Mouse (Mus musculus): ENCODE measurements around the gene Ltbp4. TPM values are rescaled to one million over a fixed set of nuclear protein-coding genes. Genes with fewer than 3 reads are reported as not detected.

Ltbp4 gene
- polyA plus RNA-seq (2014; fragmentation: Nextera tagmentation; extraction: Ambion mirVana) = 10.8 and 14.0 TPM in 2 replicates

DNA sequence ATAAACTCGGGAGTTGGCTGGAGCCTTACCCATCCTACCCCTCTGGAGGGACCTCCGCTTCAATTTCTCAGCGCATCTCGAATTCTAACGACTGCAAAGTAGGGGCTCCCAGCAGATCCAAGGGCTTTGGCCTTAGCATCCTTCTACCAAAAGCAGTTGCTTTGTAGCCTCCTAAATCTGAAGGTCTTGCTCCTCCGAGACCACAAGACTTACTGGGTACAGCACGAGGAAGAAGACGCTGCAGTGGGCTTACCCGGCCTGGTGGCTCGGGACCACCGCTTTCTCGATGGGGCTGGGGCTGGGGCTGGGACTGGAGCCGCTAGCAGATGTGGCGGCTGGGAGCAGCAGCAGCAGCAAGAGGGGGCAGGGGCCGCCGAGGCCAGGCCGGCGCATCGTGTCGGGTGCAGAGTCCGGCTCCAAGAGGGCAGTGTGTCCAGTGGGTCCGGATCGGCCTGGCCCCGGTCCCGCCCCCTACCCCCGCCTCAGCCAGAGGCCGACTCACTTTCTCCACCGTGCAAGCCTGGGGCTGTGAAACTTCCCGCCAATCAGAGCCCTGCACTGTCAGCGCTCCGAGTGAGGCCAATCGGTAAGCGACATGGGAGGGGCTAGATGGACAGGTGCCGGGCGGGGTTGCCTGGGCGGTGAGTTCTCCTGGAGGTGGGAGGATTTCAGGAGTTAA, at the start of gene Ltbp4:
Ltbp4 (minus strand) TSS at position 518 of the 679 bp plus-strand sequence.
- under 1% methylated on average over 36 of the region's 36 CpGs for WGBS
- Histone ChIP-seq H3K27ac (replicated peaks; ENCODE audit: low read depth, low read length) (no peak within 1 kb of the TSS; the same call in 1 of the 2 replicates), H3K27me3 (ENCODE audit: control insufficient read depth, insufficient read depth, low read length) (peaks cover 38% of the 10 kb centered on the region), H3K9ac (ENCODE audit: low read length) (peak within 1 kb of the TSS; percentile 63), H3K4me3 (ENCODE audit: low read depth, low read length) (peak within 1 kb of the TSS; percentile 48), H3K4me2 (ENCODE audit: low read depth, severe bottlenecking) (peak within 1 kb of the TSS; percentile 82), H3K9me3 (ENCODE audit: control insufficient read depth, low read length) (no peaks in the 10 kb centered on the region), H3K4me1 (ENCODE audit: control insufficient read depth, insufficient read depth, low read length) (peaks cover 16% of the 10 kb centered on the region), H3K36me3 (ENCODE audit: control insufficient read depth, insufficient read depth, low read length) (no peaks in the 10 kb centered on the region)
- DNase-seq (ENCODE audit: low spot score) = peak; percentile 84
- peak; percentile 71 for ATAC-seq (ENCODE audit: insufficient number of reproducible peaks, low FRiP score, low TSS enrichment, low read depth)

- H3K27ac ChIP-seq (replicated peaks; ENCODE audit: low read depth, low read length) = no peak overlapping the region
- DNase-seq (ENCODE audit: low spot score) (peak; percentile 76), ATAC-seq (ENCODE audit: insufficient number of reproducible peaks, low FRiP score, low TSS enrichment, low read depth) (no peak)
- H3K27me3 ChIP-seq (ENCODE audit: control insufficient read depth, insufficient read depth, low read length) = no peaks in the 10 kb centered on the region
- H3K4me1 ChIP-seq (ENCODE audit: control insufficient read depth, insufficient read depth, low read length) = no peaks in the 10 kb centered on the region
- no peaks in the 10 kb centered on the region for H3K36me3 ChIP-seq (ENCODE audit: control insufficient read depth, insufficient read depth, low read length)
- H3K4me3 ChIP-seq (ENCODE audit: low read depth, low read length) = no peak overlapping the region
- H3K9me3 ChIP-seq (ENCODE audit: control insufficient read depth, low read length) = no peaks in the 10 kb centered on the region
- H3K9ac ChIP-seq (ENCODE audit: low read length) = no peak overlapping the region
- no peak overlapping the region for H3K4me2 ChIP-seq (ENCODE audit: low read depth, severe bottlenecking)
- 38% methylated on average over 4 of the region's 4 CpGs for WGBS
Observed at GRCm38 (mm10) chr7:27384731-27385130, 47.2 kb upstream of the Ltbp4 start.

GRCm38 (mm10) chr7:27384134-27384533, 46.6 kb upstream of the Ltbp4 start:
- no peaks in the 10 kb centered on the region for H3K27me3 ChIP-seq (ENCODE audit: control insufficient read depth, insufficient read depth, low read length)
- H3K9ac ChIP-seq (ENCODE audit: low read length) = no peak overlapping the region
- no peak overlapping the region for H3K27ac ChIP-seq (replicated peaks; ENCODE audit: low read depth, low read length)
- no peak overlapping the region for H3K4me3 ChIP-seq (ENCODE audit: low read depth, low read length)
- ATAC-seq (ENCODE audit: insufficient number of reproducible peaks, low FRiP score, low TSS enrichment, low read depth) (no peak), DNase-seq (ENCODE audit: low spot score) (no peak)
- no peaks in the 10 kb centered on the region for H3K4me1 ChIP-seq (ENCODE audit: control insufficient read depth, insufficient read depth, low read length)
- WGBS = 78% methylated on average over 5 of the region's 5 CpGs
- no peak overlapping the region for H3K4me2 ChIP-seq (ENCODE audit: low read depth, severe bottlenecking)
- H3K9me3 ChIP-seq (ENCODE audit: control insufficient read depth, low read length) = no peaks in the 10 kb centered on the region
- H3K36me3 ChIP-seq (ENCODE audit: control insufficient read depth, insufficient read depth, low read length) = no peaks in the 10 kb centered on the region

GRCm38 (mm10) chr7:27383233-27383632, 45.7 kb upstream of the Ltbp4 start:
- Histone ChIP-seq H3K4me2 (ENCODE audit: low read depth, severe bottlenecking) (no peak overlapping the region), H3K9me3 (ENCODE audit: control insufficient read depth, low read length) (no peaks in the 10 kb centered on the region), H3K27me3 (ENCODE audit: control insufficient read depth, insufficient read depth, low read length) (no peaks in the 10 kb centered on the region), H3K4me1 (ENCODE audit: control insufficient read depth, insufficient read depth, low read length) (no peaks in the 10 kb centered on the region), H3K36me3 (ENCODE audit: control insufficient read depth, insufficient read depth, low read length) (no peaks in the 10 kb centered on the region), H3K27ac (replicated peaks; ENCODE audit: low read depth, low read length) (no peak overlapping the region), H3K4me3 (ENCODE audit: low read depth, low read length) (no peak overlapping the region), H3K9ac (ENCODE audit: low read length) (no peak overlapping the region)
- 86% methylated on average over 1 of the region's 1 CpGs for WGBS
- ATAC-seq (ENCODE audit: insufficient number of reproducible peaks, low FRiP score, low TSS enrichment, low read depth) (no peak), DNase-seq (ENCODE audit: low spot score) (no peak)

DNA sequence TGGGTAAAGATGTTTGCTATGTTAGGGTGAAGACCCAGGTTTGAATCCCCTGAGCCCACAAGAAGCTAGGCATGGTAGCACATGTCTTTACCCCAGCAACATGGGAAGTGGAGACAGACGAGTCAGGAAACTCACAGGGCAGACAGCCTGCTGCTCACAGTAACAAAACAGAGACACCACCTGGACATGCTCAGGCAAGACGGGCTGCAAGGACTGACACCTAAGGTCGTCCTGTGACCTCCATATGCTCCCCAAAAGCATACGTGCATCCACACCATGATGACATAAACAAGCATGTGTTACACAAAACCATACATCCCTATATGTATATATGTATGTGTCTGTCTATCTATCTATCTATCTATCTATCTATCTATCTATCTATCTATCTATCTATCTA, 44.1 kb upstream of the Ltbp4 start:
- Histone ChIP-seq H3K9me3 (ENCODE audit: control insufficient read depth, low read length) (no peaks in the 10 kb centered on the region), H3K27ac (replicated peaks; ENCODE audit: low read depth, low read length) (no peak overlapping the region), H3K4me2 (ENCODE audit: low read depth, severe bottlenecking) (no peak overlapping the region), H3K9ac (ENCODE audit: low read length) (no peak overlapping the region), H3K4me1 (ENCODE audit: control insufficient read depth, insufficient read depth, low read length) (no peaks in the 10 kb centered on the region), H3K4me3 (ENCODE audit: low read depth, low read length) (no peak overlapping the region), H3K27me3 (ENCODE audit: control insufficient read depth, insufficient read depth, low read length) (peaks cover 3% of the 10 kb centered on the region; the same call in 1 of the 2 replicates), H3K36me3 (ENCODE audit: control insufficient read depth, insufficient read depth, low read length) (no peaks in the 10 kb centered on the region)
- WGBS = 52% methylated on average over 4 of the region's 4 CpGs
- DNase-seq (ENCODE audit: low spot score) (no peak), ATAC-seq (ENCODE audit: insufficient number of reproducible peaks, low FRiP score, low TSS enrichment, low read depth) (no peak)

- H3K4me3 ChIP-seq (ENCODE audit: low read depth, low read length) = no peak overlapping the region
- no peak overlapping the region for H3K9ac ChIP-seq (ENCODE audit: low read length)
- ATAC-seq (ENCODE audit: insufficient number of reproducible peaks, low FRiP score, low TSS enrichment, low read depth) = no peak
- peaks cover 8% of the 10 kb centered on the region for H3K27me3 ChIP-seq (ENCODE audit: control insufficient read depth, insufficient read depth, low read length)
- no peak overlapping the region for H3K4me2 ChIP-seq (ENCODE audit: low read depth, severe bottlenecking)
- DNase-seq (ENCODE audit: low spot score) = no peak
- H3K27ac ChIP-seq (replicated peaks; ENCODE audit: low read depth, low read length) = no peak overlapping the region
- WGBS = 19% methylated on average over 1 of the region's 1 CpGs
- no peaks in the 10 kb centered on the region for H3K9me3 ChIP-seq (ENCODE audit: control insufficient read depth, low read length)
- H3K36me3 ChIP-seq (ENCODE audit: control insufficient read depth, insufficient read depth, low read length) = no peaks in the 10 kb centered on the region
- H3K4me1 ChIP-seq (ENCODE audit: control insufficient read depth, insufficient read depth, low read length) = no peaks in the 10 kb centered on the region
Observed at GRCm38 (mm10) chr7:27381009-27381408, 43.5 kb upstream of the Ltbp4 start.

- no peak overlapping the region for H3K4me2 ChIP-seq (ENCODE audit: low read depth, severe bottlenecking)
Observed at GRCm38 (mm10) chr7:27379836-27380235, 42.3 kb upstream of the Ltbp4 start.

GRCm38 (mm10) chr7:27378431-27378830, 40.9 kb upstream of the Ltbp4 start:
- H3K4me2 ChIP-seq (ENCODE audit: low read depth, severe bottlenecking) = no peak overlapping the region
- H3K4me1 ChIP-seq (ENCODE audit: control insufficient read depth, insufficient read depth, low read length) = no peaks in the 10 kb centered on the region
- H3K9me3 ChIP-seq (ENCODE audit: control insufficient read depth, low read length) = no peaks in the 10 kb centered on the region; the same call in 1 of the 2 replicates
- WGBS = 27% methylated on average over 4 of the region's 4 CpGs
- H3K27ac ChIP-seq (replicated peaks; ENCODE audit: low read depth, low read length) = no peak overlapping the region
- no peaks in the 10 kb centered on the region for H3K36me3 ChIP-seq (ENCODE audit: control insufficient read depth, insufficient read depth, low read length)
- no peak overlapping the region for H3K9ac ChIP-seq (ENCODE audit: low read length)
- DNase-seq (ENCODE audit: low spot score) (no peak), ATAC-seq (ENCODE audit: insufficient number of reproducible peaks, low FRiP score, low TSS enrichment, low read depth) (no peak)
- no peak overlapping the region for H3K4me3 ChIP-seq (ENCODE audit: low read depth, low read length)
- H3K27me3 ChIP-seq (ENCODE audit: control insufficient read depth, insufficient read depth, low read length) = peaks cover 31% of the 10 kb centered on the region

More at GRCm38 (mm10) chr7:27379836-27380235, 42.3 kb upstream of the Ltbp4 start:
- H3K9ac ChIP-seq (ENCODE audit: low read length) = no peak overlapping the region
- H3K27me3 ChIP-seq (ENCODE audit: control insufficient read depth, insufficient read depth, low read length) = peaks cover 18% of the 10 kb centered on the region
- no peaks in the 10 kb centered on the region for H3K4me1 ChIP-seq (ENCODE audit: control insufficient read depth, insufficient read depth, low read length)
- WGBS = 75% methylated on average over 6 of the region's 6 CpGs
- no peaks in the 10 kb centered on the region; the same call in 1 of the 2 replicates for H3K9me3 ChIP-seq (ENCODE audit: control insufficient read depth, low read length)
- no peak overlapping the region for H3K4me3 ChIP-seq (ENCODE audit: low read depth, low read length)
- ATAC-seq (ENCODE audit: insufficient number of reproducible peaks, low FRiP score, low TSS enrichment, low read depth) (no peak), DNase-seq (ENCODE audit: low spot score) (no peak)
- no peak overlapping the region for H3K27ac ChIP-seq (replicated peaks; ENCODE audit: low read depth, low read length)
- no peaks in the 10 kb centered on the region for H3K36me3 ChIP-seq (ENCODE audit: control insufficient read depth, insufficient read depth, low read length)
